Mouse (Mus musculus) T-cell, adult 2 months (primary cell): Measurements from ENCODE around the gene Hcn4.
A peak's percentile ranks its signal among the peaks of the same experiment; 100 is the strongest.

Source experiments
- DNase-seq: peaks from one replicate; pipeline ENCODE4 v3.0.0; 2022; ENCODE audit warnings: low spot score

The Hcn4 gene

DNA sequence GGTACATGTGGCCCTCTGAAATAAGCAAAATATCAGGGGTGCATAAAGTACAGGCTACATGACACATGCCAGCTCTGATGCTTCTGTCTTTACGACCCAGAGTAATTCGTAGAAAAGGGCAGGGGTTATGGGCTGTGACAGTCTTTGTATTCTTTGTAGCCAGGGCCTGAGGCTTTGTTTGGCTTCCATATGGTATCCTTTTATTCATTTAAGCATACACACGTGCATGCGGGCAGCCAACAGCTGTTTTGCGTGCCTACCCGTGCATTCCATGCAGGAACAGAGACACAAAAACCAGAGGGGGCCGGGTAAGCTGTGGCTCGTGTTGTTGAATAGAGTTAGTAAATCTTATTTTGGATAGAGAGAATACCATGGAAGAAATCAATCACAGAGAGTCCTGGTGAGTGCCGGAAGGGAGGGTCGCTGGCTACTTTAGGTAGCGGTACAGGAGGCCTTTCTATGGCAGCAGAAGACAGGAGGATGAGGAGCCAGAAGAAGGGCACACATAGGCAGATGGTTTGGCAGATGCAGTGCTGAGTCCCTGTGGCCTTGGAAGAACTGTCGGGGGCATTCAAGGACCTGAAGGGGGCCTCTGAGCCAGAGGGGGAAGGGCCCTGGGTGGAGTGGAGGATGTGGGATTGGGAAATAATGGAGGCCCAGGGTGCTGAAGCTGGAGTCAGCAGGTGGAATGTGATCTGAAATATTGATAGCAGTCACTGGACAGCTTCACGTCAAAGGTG, 26.5 kb downstream of the Hcn4 start:
- no peak for DNase-seq

GRCm38 (mm10) chr9:58854931-58855330, 31.7 kb downstream of the Hcn4 start:
- DNase-seq = no peak

DNA sequence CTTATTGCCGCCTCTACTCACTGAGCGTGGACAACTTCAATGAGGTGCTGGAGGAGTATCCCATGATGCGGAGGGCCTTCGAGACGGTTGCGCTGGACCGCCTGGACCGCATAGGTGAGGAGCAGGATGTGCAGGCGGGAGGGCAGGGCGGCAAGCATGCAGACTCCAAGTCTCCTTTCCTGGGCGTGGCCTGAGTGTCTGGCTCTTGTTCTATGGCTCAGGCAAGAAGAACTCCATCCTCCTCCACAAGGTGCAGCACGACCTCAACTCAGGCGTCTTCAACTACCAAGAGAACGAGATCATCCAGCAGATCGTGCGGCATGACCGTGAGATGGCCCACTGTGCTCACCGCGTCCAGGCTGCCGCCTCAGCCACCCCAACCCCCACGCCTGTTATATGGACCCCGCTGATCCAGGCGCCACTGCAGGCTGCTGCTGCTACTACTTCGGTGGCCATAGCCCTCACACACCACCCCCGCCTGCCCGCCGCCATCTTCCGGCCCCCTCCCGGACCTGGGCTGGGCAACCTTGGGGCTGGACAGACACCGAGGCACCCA, 35.9 kb downstream of the Hcn4 start:
- no peak for DNase-seq

- DNase-seq = no peak
Measured at GRCm38 (mm10) chr9:58863826-58864225, 40.6 kb downstream of the Hcn4 start.

GRCm38 (mm10) chr9:58871141-58871540, 47.9 kb downstream of the Hcn4 start:
- no peak for DNase-seq

- no peak for DNase-seq
Measured at GRCm38 (mm10) chr9:58873541-58874324, 50.5 kb downstream of the Hcn4 start.

DNA sequence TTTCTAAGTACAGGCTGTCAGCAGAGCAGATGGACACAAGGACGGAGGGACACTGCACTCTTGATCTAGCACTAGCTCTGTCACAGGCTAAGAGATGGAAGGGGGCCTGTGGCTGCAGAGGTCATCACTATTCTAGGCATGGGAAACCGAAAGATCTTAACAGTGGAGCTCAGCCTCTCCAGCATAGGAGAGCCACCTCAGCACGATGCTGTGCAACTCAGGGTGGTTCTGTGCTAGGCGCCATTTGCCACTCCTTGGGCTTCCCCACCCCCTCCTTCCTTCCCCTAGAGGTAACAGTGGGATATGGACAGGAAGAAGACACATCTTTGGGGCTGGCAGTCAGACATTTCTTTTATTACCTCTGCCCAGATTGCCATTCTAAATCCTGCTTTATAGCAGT, 51.1 kb downstream of the Hcn4 start:
- no peak for DNase-seq

DNA sequence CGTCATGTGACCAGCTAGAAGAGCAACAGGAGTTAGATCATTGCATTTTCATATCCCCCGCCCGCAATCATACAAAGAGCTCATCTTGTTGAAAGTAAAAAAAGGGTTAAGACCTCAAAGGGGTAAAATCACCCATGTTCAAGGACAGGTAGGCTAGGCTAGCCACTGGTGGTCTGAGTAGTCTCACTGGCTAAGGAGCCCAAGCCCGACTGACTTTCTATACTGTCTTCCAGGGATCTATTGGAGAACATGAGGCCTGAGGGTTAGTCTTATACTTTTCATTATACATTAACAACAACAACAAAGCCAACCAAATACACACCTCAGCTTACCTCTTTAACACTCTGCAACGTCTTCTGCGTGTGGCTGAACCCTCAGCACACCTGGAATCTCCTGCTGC, 52.2 kb downstream of the Hcn4 start:
- no peak for DNase-seq

DNA sequence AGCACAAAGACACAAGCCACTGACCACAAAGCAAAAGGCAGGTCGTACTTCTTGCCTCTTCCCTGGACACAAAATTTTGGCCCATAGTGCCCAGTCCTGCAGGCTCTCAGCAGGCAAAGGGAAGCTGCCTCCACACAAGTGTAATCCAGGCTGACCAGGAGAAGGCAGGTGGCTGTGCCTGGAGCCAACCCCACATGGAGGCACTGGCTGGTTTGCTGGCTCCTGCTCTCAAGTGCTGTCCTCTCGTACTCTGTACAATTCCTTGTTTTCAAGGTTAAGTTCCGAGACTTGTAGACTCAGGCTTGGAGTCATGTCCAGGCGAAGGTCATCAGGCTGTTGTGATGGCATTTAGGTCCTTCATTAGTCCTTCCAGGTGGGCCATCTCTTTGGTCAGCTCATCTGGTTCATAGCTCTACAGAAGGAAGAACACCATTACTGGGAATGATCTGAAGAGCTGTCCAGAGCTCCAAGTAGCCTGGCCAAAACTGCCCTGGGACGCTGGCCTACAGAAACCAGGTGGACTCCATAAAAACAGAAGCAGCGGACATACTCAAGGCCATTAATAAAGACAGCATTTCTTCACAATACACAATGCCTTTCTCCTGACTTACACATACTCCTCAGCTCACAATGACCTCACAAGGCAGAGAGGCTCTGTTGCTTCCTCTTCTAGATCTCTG, 53.9 kb downstream of the Hcn4 start:
- no peak for DNase-seq

- no peak for DNase-seq
Measured at GRCm38 (mm10) chr9:58879836-58880235, 56.6 kb downstream of the Hcn4 start.

- no peak for DNase-seq
Measured at GRCm38 (mm10) chr9:58882686-58883085, 59.5 kb downstream of the Hcn4 start.

DNA sequence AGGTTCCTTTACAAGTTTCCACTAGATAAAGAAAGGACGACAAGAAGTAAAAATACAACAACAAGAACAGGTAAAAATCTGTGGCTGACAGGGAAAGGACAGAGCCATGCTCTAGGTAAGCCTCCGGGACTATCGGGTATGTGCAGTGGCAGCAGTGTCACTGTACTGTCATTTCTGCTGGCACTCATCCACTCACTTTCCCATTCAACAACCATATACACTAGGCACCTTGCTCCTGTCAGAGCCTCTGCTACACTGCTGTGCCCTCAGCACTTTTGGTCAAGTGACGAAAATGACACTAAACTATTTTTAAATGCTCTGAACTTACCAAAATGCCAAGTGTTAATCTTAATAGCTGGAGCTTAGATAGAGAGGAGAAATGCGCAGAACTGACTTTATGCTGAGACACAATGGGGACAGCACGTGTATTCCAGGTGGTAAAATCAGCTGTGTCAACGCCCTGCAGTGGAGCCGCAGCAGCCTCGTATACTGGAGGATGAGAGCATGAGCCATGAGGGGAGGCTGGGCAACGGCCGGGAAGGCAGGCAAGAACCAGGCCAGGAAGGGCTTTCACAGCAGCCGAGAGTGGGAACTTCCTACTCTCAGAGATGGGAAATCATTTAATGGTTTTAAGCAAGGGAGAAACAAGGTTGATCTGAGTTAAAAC, 66.7 kb downstream of the Hcn4 start:
- no peak for DNase-seq

GRCm38 (mm10) chr9:58890893-58891292, 67.7 kb downstream of the Hcn4 start:
- DNase-seq = no peak

DNA sequence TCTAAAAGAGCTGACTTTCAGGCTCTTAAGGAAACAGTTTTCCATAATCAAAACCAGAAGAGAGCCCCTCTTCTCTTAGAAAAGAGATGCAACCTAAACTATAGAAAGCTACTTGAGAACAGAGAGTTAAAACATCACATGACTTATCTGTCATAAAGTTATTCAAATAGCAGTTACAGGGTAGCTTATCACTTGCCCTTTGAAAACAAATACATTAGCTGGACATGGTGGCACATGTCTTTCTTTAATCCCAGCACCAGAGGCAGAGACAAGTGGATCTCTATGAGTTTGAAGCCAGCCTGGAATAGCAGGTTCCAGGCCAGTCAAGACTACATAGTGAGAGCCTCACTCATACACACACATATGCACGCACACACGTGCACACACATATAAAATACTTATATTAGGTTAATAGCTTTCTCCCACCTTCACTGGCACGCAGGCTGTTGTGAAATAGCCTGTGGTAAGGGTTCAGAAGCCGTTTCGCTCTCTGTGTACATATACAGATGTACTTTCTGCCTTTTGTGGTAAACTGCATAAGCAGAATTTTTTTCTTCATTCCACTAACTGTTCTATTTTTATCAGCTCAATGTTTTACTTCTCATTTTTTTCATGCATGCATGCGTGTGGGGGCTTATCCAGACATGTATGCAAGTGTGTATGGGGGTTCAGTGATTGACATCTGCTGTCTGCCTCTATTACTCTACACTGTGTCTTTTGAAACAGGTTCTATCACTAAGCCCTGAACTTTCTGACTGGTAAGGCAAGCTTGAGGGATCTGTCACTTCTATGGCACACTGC, 68.8 kb downstream of the Hcn4 start:
- no peak for DNase-seq

DNA sequence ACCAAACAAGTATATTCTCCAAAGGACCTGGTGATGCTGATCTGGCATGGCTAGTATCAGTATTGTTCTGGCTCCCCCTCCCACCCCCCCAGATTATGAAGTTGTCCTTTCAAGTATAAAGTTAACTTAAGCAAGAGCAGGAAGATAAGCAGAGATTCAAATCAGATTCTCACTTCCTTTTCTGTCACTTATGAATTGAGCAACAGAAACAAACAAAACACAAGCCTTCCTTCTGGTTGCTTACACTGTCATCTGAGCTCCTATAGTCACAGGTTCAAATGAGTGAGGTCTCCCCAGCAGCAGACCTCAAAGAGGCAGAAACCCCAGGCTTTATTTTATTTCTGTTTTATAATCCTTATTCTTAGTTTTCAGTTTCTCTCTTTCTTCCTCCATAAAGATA, 76.4 kb downstream of the Hcn4 start:
- DNase-seq = no peak

DNA sequence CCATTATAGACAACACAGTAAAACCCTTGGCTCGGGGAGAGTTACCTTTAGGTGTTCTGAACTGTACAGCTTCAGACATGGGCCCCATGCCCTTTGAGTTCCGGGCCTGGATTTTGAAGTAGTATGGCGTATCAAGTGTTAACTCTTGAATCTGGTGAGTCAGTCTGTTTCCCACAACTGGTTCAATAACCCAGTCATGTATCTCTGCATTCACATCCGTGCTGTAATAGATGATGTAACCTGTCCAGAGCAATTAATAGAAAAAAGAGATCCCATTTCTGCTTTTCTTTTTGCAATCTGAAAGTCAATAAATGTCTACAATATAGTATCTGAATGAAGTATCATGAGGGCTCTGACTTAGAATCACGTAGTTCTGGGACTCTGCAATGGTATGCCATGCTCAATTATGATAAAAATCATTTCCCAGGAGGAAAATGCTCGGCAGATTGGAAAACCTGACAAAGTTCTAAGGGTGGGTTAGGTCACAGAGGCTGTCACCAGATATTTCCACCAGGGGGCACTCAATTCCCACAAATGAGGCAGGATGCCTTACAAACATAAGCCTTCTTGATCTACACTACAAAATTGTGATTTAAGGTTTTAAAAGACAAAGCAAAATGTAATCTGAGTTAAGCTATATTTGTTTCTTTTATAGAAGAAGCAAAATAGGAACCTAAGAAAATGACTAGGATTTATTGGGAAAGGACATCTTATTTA, 79.8 kb downstream of the Hcn4 start:
- peak; percentile 4 for DNase-seq
